Mouse (Mus musculus): ENCODE results near the gene Cerkl.

GRCm38 (mm10) chr2:79461861-79462260 is 5.3 kb upstream of the Cerkl start:
- TF ChIP-seq CTCF (IDR thresholded peaks at IDR 0.05): no peak
- no peak for TF ChIP-seq EP300 (IDR thresholded peaks at IDR 0.05)

Data from lung, postnatal 0 days (tissue).